Mouse (Mus musculus) hindbrain, postnatal 0 days (tissue): ENCODE measurements around the gene Rufy1. TPM values are rescaled to one million over a fixed set of nuclear protein-coding genes. Genes with fewer than 3 reads are reported as not detected.

Experiments used
- ATAC-seq: fragments of 200-750 bp; cut with Nextera tagmentation; 2 replicates; pipeline ENCODE4 v1.8.0; 2017; ENCODE audit warnings: mild to moderate bottlenecking, moderate TSS enrichment, moderate library complexity
- DNase-seq: peaks from one replicate; pipeline ENCODE4 v3.0.0-alpha.2; 2015; ENCODE audit warnings: low spot score
- H3K27ac ChIP-seq: fragments of 300-500 bp; sonication (generic); 2 replicates; pipeline ENCODE4 v1.5.1; 2014; ENCODE audit warnings: mild to moderate bottlenecking
- H3K27me3 ChIP-seq: fragments of 300-500 bp; sonication (generic); 2 replicates; pipeline ENCODE4 v1.6.1; 2014; ENCODE audit warnings: low read length, mixed read lengths; ENCODE audit not compliant: insufficient read depth
- H3K36me3 ChIP-seq: fragments of 300-500 bp; sonication (generic); 2 replicates; pipeline ENCODE4 v1.6.1; 2014; ENCODE audit warnings: low read length, mixed read lengths; ENCODE audit not compliant: insufficient read depth
- H3K4me1 ChIP-seq: fragments of 300-500 bp; sonication (generic); 2 replicates; pipeline ENCODE4 v1.6.1; 2014; ENCODE audit warnings: antibody characterized with exemption, low read length, mixed read lengths; ENCODE audit not compliant: insufficient read depth
- H3K4me2 ChIP-seq: fragments of 300-500 bp; sonication (generic); 2 replicates; pipeline ENCODE4 v1.6.1; 2014; ENCODE audit warnings: low read depth, mild to moderate bottlenecking, low read length, moderate library complexity, mixed read lengths
- H3K4me3 ChIP-seq: fragments of 300-500 bp; sonication (generic); 2 replicates; pipeline ENCODE4 v1.5.1; 2014; ENCODE audit warnings: low read length
- H3K9ac ChIP-seq: fragments of 300-500 bp; sonication (generic); replicated peaks from 2 replicates; pipeline ENCODE4 v1.6.1; 2014; ENCODE audit warnings: mild to moderate bottlenecking, low read length, moderate library complexity, mixed read lengths
- H3K9me3 ChIP-seq: fragments of 300-500 bp; sonication (generic); 2 replicates; pipeline ENCODE4 v1.6.1; 2016; ENCODE audit warnings: low read length, mixed read lengths
- CTCF ChIP-seq: IDR thresholded peaks from 2 replicates; pipeline ENCODE4 v1.5.1; 2016; ENCODE audit warnings: antibody characterized with exemption, control low read depth, low read depth
- WGBS: fragments of 180-500 bp; shearing (Covaris S2); extraction: QIAGEN DNeasy Blood & Tissue Kit; methylation state at CpG from one replicate; pipeline ENCODE4 v1.1.7; 2014; 5-methylcytosine and 5-hydroxymethylcytosine counted together
- polyA plus RNA-seq: library from polyadenylated mRNA; unstranded; fragments of >200 nt; fragmentation: Nextera tagmentation; extraction: Ambion mirVana; gene quantifications from 2 replicates; pipeline ENCODE4 v1.2.1, GENCODE M21; 2015
- total RNA-seq: library from RNA; depleted of rRNA; stranded (reverse); fragments of >200 nt; gene quantifications from 2 replicates; pipeline ENCODE4 v1.2.3, GENCODE M21; 2014; rRNA removed

Gene Rufy1
- total RNA-seq: 12.3 and 15.1 TPM in 2 replicates
- 17.6 and 19.8 TPM in 2 replicates for polyA plus RNA-seq

DNA sequence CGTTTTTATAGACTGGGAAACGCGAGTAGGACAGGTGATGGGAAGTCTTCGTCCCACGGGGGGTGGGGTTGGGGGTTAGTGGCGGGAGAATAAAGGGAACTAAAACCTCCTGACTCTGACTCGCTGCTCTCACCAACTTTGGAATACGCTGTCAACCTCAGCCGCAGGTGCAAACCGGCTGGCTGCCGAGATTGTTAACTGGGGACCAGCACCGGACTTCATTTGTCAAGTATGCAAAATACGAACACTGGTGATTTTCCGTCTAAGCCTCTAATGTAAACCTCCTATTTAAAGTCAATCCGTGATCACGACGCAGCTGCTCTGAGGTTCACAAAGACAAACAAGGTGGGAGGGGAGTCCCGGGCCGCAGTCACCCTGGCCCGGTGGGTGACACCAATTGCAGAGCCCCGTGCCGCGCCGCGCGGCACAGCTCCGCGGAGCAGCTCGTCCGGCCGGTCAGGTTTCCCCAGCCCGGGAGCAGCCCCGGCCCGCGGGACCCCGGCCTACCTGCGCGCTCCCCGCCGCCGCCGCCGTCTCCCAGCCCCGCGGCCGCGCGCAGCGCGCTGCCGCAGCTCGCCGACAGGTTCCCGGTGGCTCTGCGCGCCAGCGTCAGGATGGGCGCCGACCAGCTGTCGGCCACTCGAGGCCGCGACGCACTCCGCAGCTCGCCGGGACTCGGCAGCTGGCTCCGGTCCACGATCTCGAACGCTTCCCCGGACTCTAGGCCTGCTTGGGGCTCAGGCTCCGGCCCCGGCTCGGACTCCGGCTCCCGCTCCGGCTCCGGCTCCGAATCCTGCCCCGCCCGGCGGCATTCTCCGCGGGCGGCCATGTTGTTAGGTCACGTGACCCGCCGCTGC is at the start of gene Rufy1:
Gene Rufy1 (minus strand): TSS at position 849 of the 857 bp plus-strand sequence.
- DNase-seq (peak; percentile 90), ATAC-seq (peak; percentile 83)
- Histone ChIP-seq H3K9me3 (no peaks in the 10 kb centered on the region), H3K36me3 (no peaks in the 10 kb centered on the region), H3K9ac (peak within 1 kb of the TSS; percentile 97), H3K27me3 (no peaks in the 10 kb centered on the region), H3K4me2 (peak within 1 kb of the TSS; percentile 72), H3K27ac (peak within 1 kb of the TSS; percentile 98), H3K4me1 (no peaks in the 10 kb centered on the region), H3K4me3 (peak within 1 kb of the TSS; percentile 86)
- no peak for TF ChIP-seq CTCF
- under 1% methylated on average over 89 of the region's 90 CpGs for WGBS

DNA sequence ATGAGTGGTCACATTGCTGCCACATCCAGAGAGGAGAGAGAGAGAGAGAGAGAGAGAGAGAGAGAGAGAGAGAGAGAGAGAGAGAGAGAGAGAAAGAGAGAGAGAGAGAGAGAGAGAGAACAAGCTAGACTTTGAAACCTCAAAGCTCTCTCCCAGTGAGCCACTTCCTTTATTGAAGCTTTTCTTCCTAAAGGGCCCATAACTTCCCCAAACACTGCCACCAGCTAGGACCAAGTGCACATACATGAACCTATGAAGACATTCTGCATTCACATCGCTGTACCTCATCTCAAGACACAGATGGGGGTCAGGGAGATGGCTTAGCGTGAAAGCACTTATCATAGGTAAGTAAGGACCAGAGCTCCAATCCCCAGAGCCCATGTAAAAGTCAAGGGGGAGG is 47.1 kb upstream of the Rufy1 start:
- Histone ChIP-seq H3K36me3 (no peaks in the 10 kb centered on the region), H3K4me3 (no peak overlapping the region), H3K9me3 (no peaks in the 10 kb centered on the region), H3K4me2 (no peak overlapping the region), H3K9ac (no peak overlapping the region), H3K27me3 (no peaks in the 10 kb centered on the region), H3K27ac (no peak overlapping the region), H3K4me1 (peaks cover 7% of the 10 kb centered on the region; the same call in 1 of the 2 replicates)
- WGBS: 98% methylated on average over 2 of the region's 2 CpGs
- DNase-seq: no peak
- no peak for ATAC-seq
- TF ChIP-seq CTCF: no peak

DNA sequence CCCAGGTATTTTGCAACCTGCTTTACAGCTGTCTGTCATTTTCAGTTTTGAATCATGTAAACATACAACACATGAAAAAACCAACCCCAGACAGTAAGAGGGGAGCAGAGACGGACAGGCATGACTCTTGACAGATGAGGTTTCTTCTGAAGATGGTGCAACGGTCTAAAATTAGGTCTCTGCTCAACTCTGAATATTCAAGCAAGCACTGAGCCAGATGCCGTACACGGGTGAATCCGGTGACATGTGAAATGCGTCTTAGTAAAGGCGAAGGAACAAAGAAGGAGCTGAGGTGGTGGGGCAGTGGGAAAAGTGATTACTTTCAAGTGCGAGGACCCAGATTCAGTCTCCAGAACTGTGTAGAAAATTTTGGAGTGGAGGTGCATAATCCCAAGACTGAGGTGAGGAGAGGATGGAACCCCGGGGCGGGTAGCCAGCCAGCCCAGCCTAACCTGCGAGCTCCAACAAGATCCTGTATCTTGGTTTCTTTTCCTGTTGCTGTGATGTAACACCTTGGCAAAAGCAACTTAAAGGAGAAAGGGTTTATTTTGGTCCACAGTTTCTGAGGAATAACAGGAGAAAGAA is 46.7 kb upstream of the Rufy1 start:
- no peak overlapping the region for H3K4me3 ChIP-seq
- no peak overlapping the region for H3K27ac ChIP-seq
- peaks cover 7% of the 10 kb centered on the region; the same call in 1 of the 2 replicates for H3K4me1 ChIP-seq
- no peak overlapping the region for H3K9ac ChIP-seq
- ATAC-seq: no peak
- no peak overlapping the region for H3K4me2 ChIP-seq
- 69% methylated on average over 11 of the region's 11 CpGs for WGBS
- no peaks in the 10 kb centered on the region for H3K9me3 ChIP-seq
- H3K27me3 ChIP-seq: no peaks in the 10 kb centered on the region
- no peak for TF ChIP-seq CTCF
- DNase-seq: no peak
- H3K36me3 ChIP-seq: no peaks in the 10 kb centered on the region

DNA sequence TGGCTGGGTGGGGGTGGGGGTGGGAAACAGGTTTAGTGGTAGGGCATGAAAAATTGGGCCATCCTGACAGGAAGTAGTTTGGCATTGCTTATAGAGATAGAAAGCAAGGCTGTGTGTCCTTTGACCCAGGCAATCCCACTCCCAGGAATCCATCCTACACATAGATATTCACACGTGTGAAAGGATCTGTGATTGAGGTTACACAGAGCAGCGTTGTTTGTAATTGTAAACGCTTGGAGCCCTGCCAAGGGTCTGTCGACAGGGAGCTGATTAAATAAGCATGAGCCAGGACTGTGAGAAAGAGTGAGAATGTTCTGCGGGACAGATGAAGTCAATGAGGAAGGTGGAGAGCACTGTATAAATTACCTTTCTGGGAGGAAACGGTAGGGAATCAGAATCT is 46.0 kb upstream of the Rufy1 start:
- H3K27ac ChIP-seq: no peak overlapping the region
- ATAC-seq: no peak
- H3K27me3 ChIP-seq: no peaks in the 10 kb centered on the region
- no peak overlapping the region for H3K9ac ChIP-seq
- 11% methylated on average over 6 of the region's 6 CpGs for WGBS
- H3K4me3 ChIP-seq: no peak overlapping the region
- no peaks in the 10 kb centered on the region for H3K36me3 ChIP-seq
- TF ChIP-seq CTCF: no peak
- H3K4me1 ChIP-seq: peaks cover 7% of the 10 kb centered on the region; the same call in 1 of the 2 replicates
- peak; percentile 65 for DNase-seq
- no peaks in the 10 kb centered on the region for H3K9me3 ChIP-seq
- no peak overlapping the region for H3K4me2 ChIP-seq

DNA sequence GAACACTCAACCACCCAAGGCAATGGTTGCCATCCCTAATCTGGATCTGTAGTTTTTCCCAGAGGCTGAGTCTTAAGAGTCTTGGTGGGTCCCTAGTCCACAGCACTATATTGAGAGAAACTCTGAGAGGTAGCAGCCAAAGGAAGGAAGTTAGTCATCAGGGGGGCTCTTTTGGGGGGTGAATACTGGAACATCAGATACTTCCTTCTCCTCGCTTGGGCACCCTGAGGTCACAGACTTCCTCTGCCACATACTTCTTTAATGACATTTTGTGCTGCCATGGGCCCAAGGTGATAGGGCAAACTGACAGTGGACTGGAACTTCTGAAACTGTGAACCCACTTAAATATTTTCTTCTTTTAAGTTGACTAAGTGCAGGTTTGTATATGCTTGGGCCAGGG is 43.0 kb upstream of the Rufy1 start:
- H3K9me3 ChIP-seq: peaks cover 2% of the 10 kb centered on the region; the same call in 1 of the 2 replicates
- 95% methylated on average over 1 of the region's 1 CpGs for WGBS
- no peak overlapping the region for H3K27ac ChIP-seq
- TF ChIP-seq CTCF: no peak
- peaks cover 7% of the 10 kb centered on the region; the same call in 1 of the 2 replicates for H3K4me1 ChIP-seq
- H3K4me2 ChIP-seq: no peak overlapping the region
- no peak overlapping the region for H3K4me3 ChIP-seq
- no peak for DNase-seq
- no peaks in the 10 kb centered on the region for H3K27me3 ChIP-seq
- no peak for ATAC-seq
- no peaks in the 10 kb centered on the region for H3K36me3 ChIP-seq
- H3K9ac ChIP-seq: no peak overlapping the region

DNA sequence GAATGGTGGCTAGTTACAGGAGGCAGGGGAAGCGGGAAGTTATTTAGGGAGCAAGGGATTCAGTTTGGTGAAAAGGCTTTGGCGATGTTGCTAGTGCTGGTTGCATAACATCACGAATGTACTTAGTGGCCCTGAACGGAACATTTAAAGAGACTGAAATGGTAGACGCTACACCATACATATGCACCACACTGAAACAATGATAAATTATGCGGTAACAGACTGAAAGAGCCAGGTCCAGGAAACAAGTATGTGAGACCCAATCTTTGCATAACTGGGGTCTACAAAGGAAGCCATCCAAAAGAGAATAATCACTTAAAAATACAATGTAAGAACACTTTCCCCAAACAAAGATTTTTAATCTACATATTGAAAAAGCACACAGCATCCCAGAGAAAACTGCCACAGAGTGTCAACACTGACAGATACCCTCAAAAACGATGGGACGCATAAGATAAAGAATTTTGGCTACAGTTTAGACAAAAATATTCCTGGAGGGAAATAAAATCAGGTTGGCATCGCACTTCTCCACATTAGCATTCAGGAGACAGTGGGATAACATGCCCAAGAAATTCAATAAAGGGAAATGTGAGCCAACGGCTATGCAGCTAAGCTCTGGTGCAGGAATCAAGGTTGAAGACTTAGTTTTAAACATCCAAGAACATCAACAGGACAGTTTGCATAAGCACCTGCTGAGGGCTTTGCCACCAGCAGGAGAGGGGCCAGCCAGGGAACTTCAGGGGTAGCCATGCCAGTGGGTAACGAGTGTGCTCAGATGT is 41.4 kb upstream of the Rufy1 start:
- no peak for TF ChIP-seq CTCF
- no peak for DNase-seq
- no peak overlapping the region for H3K4me3 ChIP-seq
- WGBS: 79% methylated on average over 11 of the region's 11 CpGs
- H3K36me3 ChIP-seq: no peaks in the 10 kb centered on the region
- H3K27me3 ChIP-seq: no peaks in the 10 kb centered on the region
- H3K4me1 ChIP-seq: peaks cover 6% of the 10 kb centered on the region; the same call in 1 of the 2 replicates
- no peak overlapping the region for H3K4me2 ChIP-seq
- no peak overlapping the region for H3K9ac ChIP-seq
- H3K9me3 ChIP-seq: peaks cover 2% of the 10 kb centered on the region; the same call in 1 of the 2 replicates
- ATAC-seq: no peak
- no peak overlapping the region for H3K27ac ChIP-seq
